Mouse (Mus musculus) lung, adult 10 weeks (tissue): Measurements from ENCODE around the gene Mapk14. TPM values are rescaled to one million over a fixed set of nuclear protein-coding genes. Genes with fewer than 3 reads are reported as not detected.

Experiments used
- polyA plus RNA-seq: library from polyadenylated mRNA; stranded (reverse); fragments of 350-450 nt; fragmentation: Illumina TruSeq; extraction: RNeasy Lipid Tissue Mini Kit (QIAGEN cat#74804); gene quantifications from one replicate; pipeline ENCODE4 v1.2.3, GENCODE M21; 2014; ENCODE audit warnings: low read depth, low replicate concordance; ENCODE audit not compliant: insufficient read depth

The Mapk14 gene
- polyA plus RNA-seq: 37.5 TPM

DNA sequence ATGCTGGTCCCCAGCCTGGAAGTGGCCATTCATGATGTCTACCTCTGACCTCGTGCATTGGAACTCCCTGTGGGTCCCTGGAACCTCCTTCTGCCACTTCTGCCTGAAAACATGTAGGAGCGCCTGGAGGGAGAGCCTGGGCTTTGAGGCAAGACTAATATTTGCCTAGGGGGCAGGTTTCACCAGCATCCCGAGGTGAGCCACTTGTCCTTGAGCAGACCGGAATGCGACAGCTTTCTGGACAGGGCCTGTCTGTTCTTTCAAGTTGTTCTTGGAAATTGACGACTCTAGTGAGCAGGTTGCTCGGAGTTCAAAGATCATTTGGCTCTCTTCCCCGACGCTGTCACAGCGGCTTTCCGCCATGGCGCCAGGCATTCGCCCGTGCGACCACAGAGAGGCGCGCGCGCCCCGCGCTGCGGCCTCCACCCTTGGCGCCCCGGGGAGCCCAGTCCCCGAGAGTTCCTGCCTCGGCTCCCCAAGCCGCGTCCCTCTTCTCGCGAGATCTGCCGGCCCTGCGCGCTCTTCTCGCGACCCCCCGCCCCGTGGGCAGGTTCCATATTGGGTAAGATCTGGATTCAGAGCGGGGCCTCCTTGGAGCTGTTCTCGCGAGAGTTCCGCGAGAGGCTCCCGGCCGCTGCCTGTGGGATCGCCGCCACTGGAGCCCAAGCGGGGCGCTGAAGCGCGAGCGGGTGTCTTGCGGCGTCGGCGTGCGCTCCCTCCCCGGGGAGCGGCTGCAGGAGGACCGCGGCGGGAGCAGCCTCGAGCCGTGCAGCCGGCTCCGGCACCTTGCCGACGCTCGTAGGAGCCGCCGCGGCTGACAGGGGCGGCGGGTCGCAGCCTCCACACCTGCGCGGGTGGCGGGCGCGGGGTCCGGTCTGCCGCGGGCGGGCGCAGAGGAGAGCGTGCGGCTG, at the start of gene Mapk14:
TSS of gene Mapk14 (plus strand) at position 554 of the 911 bp plus-strand sequence.

DNA sequence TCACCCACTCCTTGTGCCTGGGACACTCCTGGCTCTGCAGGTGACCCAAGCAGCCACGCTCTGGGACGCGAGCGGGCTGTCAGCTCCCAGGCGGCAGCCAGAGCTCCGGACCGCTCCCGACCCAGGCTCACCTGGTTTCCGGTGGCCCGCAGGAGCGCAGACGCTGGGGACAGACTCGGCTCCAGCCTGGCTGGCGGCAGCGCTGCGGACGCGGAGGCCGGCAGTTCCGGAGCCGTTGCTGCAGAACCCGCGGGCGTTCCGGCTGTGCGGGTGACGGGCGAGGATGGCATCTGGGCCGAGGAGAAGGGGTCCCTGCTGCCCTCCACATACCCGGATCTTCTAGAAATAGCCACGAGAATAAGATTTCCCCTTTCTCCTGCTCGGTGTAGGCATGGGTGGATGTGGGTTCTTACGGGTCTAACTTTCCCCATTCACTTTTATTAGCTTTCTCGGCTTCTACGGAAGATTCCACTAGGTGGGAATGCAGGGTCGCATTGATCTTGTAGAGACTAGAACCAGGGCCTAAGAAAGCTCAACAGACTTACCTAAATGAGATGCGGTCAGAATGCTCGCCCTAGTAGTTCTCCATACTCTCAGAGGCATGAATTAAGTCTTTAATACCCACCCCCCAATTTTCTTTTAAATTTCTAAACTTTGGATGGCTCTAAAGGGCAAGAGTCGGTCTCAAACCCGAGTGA, 1.4 kb upstream of the Mapk14 start, which contains the start of gene Slc26a8:
TSS of gene Slc26a8 (minus strand) at position 648 of the 698 bp plus-strand sequence.

DNA sequence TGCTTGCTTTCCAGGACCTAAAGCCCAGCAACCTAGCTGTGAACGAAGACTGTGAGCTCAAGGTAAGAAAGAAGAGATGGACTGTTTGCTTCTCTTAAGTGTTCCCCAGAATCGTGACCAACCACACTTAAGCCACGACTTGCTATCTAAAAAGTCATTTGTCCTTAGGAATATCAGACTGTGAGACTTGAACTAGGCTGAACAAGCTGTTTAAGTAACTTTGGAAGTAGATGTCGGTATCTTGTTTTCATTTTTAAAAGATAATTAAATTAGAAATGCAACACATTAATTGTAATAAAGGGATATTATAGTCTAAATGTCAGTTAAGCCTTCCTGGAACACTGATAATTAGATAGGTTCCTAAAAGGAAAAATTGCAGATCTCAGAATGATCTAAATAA, 34.7 kb downstream of the Mapk14 start, which contains the start of gene AC170998.1:
TSS of gene AC170998.1 (plus strand) at position 301 of the 400 bp plus-strand sequence.

DNA sequence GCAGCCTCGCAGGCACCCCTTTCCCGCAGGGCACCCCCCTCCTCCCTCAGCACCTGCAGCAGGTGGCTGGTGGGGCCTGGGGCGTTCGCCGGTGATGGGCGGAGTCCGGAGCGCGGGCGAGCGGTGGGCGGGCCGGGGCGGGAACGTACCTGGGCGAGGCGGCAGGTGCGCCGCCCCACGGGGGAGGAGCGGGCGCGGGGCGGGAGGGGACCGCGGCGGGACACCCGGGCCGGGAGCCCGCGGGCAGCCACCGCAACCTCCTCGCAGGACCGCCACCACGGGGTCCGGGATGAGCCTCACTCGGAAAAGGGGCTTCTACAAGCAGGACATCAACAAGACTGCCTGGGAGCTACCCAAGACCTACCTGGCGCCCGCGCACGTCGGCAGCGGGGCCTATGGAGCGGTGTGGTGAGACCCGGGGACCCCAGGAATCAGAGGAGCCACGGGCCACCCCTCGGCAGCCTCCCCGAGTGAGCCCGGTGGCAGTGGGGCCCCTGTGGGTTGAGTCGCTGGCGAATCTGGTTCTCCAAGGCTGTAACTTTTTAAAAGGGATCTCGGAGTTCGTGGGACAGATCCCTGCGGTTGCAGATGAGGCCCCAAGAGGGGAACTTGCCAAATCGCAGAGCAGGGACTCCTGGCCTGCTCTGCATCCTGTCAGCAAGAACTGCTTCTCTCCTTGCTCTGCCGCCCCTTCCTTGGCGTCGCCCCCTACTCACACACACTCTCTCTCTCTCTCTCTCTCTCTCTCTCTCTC, 78.2 kb downstream of the Mapk14 start, which contains the start of gene Mapk13:
TSS of gene Mapk13 (plus strand) at position 177 of the 754 bp plus-strand sequence.

Other genes starting within 250 kb of the Mapk14 start
- gene Fkbp5, start 173.8 kb upstream of the Mapk14 start, polyA plus RNA-seq: 14.3 TPM
- not detected for gene Armc12, start 160.5 kb upstream of the Mapk14 start, polyA plus RNA-seq
- gene Clpsl2, start 141.9 kb upstream of the Mapk14 start, polyA plus RNA-seq: not detected
- gene Clps, start 130.6 kb upstream of the Mapk14 start, polyA plus RNA-seq: not detected
- not detected for gene Lhfpl5, start 115.7 kb upstream of the Mapk14 start, polyA plus RNA-seq
- 15.8 TPM for gene Srpk1, start 68.6 kb upstream of the Mapk14 start, polyA plus RNA-seq
- 0.31 TPM for gene Slc26a8, start 1.1 kb upstream of the Mapk14 start, polyA plus RNA-seq
- not detected for gene AC170998.1, start 34.8 kb downstream of the Mapk14 start, polyA plus RNA-seq
- 20.9 TPM for gene Mapk13, start 78.0 kb downstream of the Mapk14 start, polyA plus RNA-seq
- 10.6 TPM for gene Brpf3, start 109.8 kb downstream of the Mapk14 start, polyA plus RNA-seq
- not detected for gene Pnpla1, start 167.1 kb downstream of the Mapk14 start, polyA plus RNA-seq
- gene 4930539E08Rik, start 224.0 kb downstream of the Mapk14 start, polyA plus RNA-seq: 0.07 TPM